Mouse (Mus musculus): Measurements from ENCODE around the gene Jam2. TPM values are rescaled to one million over a fixed set of nuclear protein-coding genes. Genes with fewer than 3 reads are reported as not detected.

Gene Jam2
- polyA plus RNA-seq (2015; fragmentation: Nextera tagmentation; extraction: Ambion mirVana) = 14.6 and 15.2 TPM in 2 replicates

- H3K9me3 ChIP-seq (ENCODE audit: control insufficient read depth, low read length) = no peaks in the 10 kb centered on the region
- peak within 1 kb of the TSS; percentile 57 for H3K27ac ChIP-seq (ENCODE audit: low read length)
- H3K36me3 ChIP-seq (ENCODE audit: control insufficient read depth, insufficient read depth, low read length) = no peaks in the 10 kb centered on the region
- under 1% methylated on average over 43 of the region's 43 CpGs for WGBS
- H3K27me3 ChIP-seq (ENCODE audit: control insufficient read depth, insufficient read depth, low read depth, low read length) = peaks cover 6% of the 10 kb centered on the region; the same call in 1 of the 2 replicates
- peak within 1 kb of the TSS; percentile 69 for H3K4me3 ChIP-seq (ENCODE audit: low read length)
- H3K9ac ChIP-seq (ENCODE audit: low read length) = peak within 1 kb of the TSS; percentile 73
- ATAC-seq (ENCODE audit: low read depth) = peak; percentile 90
- H3K4me2 ChIP-seq (ENCODE audit: low read depth, low read length) = peak within 1 kb of the TSS; percentile 94
- no peaks in the 10 kb centered on the region; the same call in 1 of the 2 replicates for H3K4me1 ChIP-seq (replicated peaks; ENCODE audit: control insufficient read depth, insufficient read depth, low read length)
These were observed at the start of gene Jam2 for GRCm38 (mm10) chr16:84774003-84774703. Gene Jam2 (plus strand): TSS chr16:84774123.

GRCm38 (mm10) chr16:84734806-84735165, 39.1 kb upstream of the Jam2 start:
- Histone ChIP-seq H3K4me1 (replicated peaks; ENCODE audit: control insufficient read depth, insufficient read depth, low read length) (peaks cover 6% of the 10 kb centered on the region), H3K4me3 (ENCODE audit: low read length) (peak overlapping the region; percentile 87), H3K9me3 (ENCODE audit: control insufficient read depth, low read length) (no peaks in the 10 kb centered on the region), H3K36me3 (ENCODE audit: control insufficient read depth, insufficient read depth, low read length) (peaks cover 14% of the 10 kb centered on the region; the same call in 1 of the 2 replicates), H3K9ac (ENCODE audit: low read length) (peak overlapping the region; percentile 92), H3K27ac (ENCODE audit: low read length) (no peak overlapping the region), H3K27me3 (ENCODE audit: control insufficient read depth, insufficient read depth, low read depth, low read length) (no peaks in the 10 kb centered on the region), H3K4me2 (ENCODE audit: low read depth, low read length) (peak overlapping the region; percentile 78)
- WGBS = 1% methylated on average over 15 of the region's 15 CpGs
- ATAC-seq (ENCODE audit: low read depth) = peak; percentile 19

- peak within 1 kb of the TSS; percentile 79 for H3K27ac ChIP-seq (ENCODE audit: low read length)
- no peaks in the 10 kb centered on the region for H3K9me3 ChIP-seq (ENCODE audit: control insufficient read depth, low read length)
- WGBS = under 1% methylated on average over 65 of the region's 66 CpGs
- H3K36me3 ChIP-seq (ENCODE audit: control insufficient read depth, insufficient read depth, low read length) = peaks cover 10% of the 10 kb centered on the region; the same call in 1 of the 2 replicates
- peak within 1 kb of the TSS; percentile 92 for H3K9ac ChIP-seq (ENCODE audit: low read length)
- H3K4me1 ChIP-seq (replicated peaks; ENCODE audit: control insufficient read depth, insufficient read depth, low read length) = peaks cover 6% of the 10 kb centered on the region
- H3K4me3 ChIP-seq (ENCODE audit: low read length) = peak within 1 kb of the TSS; percentile 87
- H3K27me3 ChIP-seq (ENCODE audit: control insufficient read depth, insufficient read depth, low read depth, low read length) = no peaks in the 10 kb centered on the region
- ATAC-seq (ENCODE audit: low read depth) = peak; percentile 100
- peak within 1 kb of the TSS; percentile 78 for H3K4me2 ChIP-seq (ENCODE audit: low read depth, low read length)
These were observed 38.5 kb upstream of the Jam2 start, which contains the start of gene Mrpl39 for GRCm38 (mm10) chr16:84735166-84736105. Gene Mrpl39 (minus strand): TSS chr16:84735742.

GRCm38 (mm10) chr16:84737358-84737757, 36.6 kb upstream of the Jam2 start:
- WGBS = 71% methylated on average over 3 of the region's 3 CpGs

GRCm38 (mm10) chr16:84744703-84745490, 29.0 kb upstream of the Jam2 start:
- no peaks in the 10 kb centered on the region for H3K9me3 ChIP-seq (ENCODE audit: control insufficient read depth, low read length)
- H3K4me1 ChIP-seq (replicated peaks; ENCODE audit: control insufficient read depth, insufficient read depth, low read length) = no peaks in the 10 kb centered on the region
- WGBS = 36% methylated on average over 10 of the region's 10 CpGs
- H3K27me3 ChIP-seq (ENCODE audit: control insufficient read depth, insufficient read depth, low read depth, low read length) = no peaks in the 10 kb centered on the region
- peak; percentile 34; the same call in 1 of the 2 replicates for ATAC-seq (ENCODE audit: low read depth)
- H3K4me3 ChIP-seq (ENCODE audit: low read length) = no peak overlapping the region
- no peak overlapping the region for H3K27ac ChIP-seq (ENCODE audit: low read length)
- H3K4me2 ChIP-seq (ENCODE audit: low read depth, low read length) = no peak overlapping the region
- H3K36me3 ChIP-seq (ENCODE audit: control insufficient read depth, insufficient read depth, low read length) = no peaks in the 10 kb centered on the region
- H3K9ac ChIP-seq (ENCODE audit: low read length) = no peak overlapping the region

More at GRCm38 (mm10) chr16:84737358-84737757, 36.6 kb upstream of the Jam2 start:
- ATAC-seq (ENCODE audit: low read depth) = no peak
- Histone ChIP-seq H3K9me3 (ENCODE audit: control insufficient read depth, low read length) (no peaks in the 10 kb centered on the region), H3K27ac (ENCODE audit: low read length) (no peak overlapping the region), H3K4me1 (replicated peaks; ENCODE audit: control insufficient read depth, insufficient read depth, low read length) (peaks cover 6% of the 10 kb centered on the region), H3K27me3 (ENCODE audit: control insufficient read depth, insufficient read depth, low read depth, low read length) (no peaks in the 10 kb centered on the region), H3K4me2 (ENCODE audit: low read depth, low read length) (no peak overlapping the region), H3K36me3 (ENCODE audit: control insufficient read depth, insufficient read depth, low read length) (no peaks in the 10 kb centered on the region), H3K4me3 (ENCODE audit: low read length) (no peak overlapping the region), H3K9ac (ENCODE audit: low read length) (no peak overlapping the region)

GRCm38 (mm10) chr16:84745721-84746306, 28.1 kb upstream of the Jam2 start:
- no peaks in the 10 kb centered on the region for H3K4me1 ChIP-seq (replicated peaks; ENCODE audit: control insufficient read depth, insufficient read depth, low read length)
- no peak overlapping the region for H3K4me2 ChIP-seq (ENCODE audit: low read depth, low read length)
- no peak for ATAC-seq (ENCODE audit: low read depth)
- H3K4me3 ChIP-seq (ENCODE audit: low read length) = no peak overlapping the region
- H3K36me3 ChIP-seq (ENCODE audit: control insufficient read depth, insufficient read depth, low read length) = no peaks in the 10 kb centered on the region
- no peak overlapping the region for H3K9ac ChIP-seq (ENCODE audit: low read length)
- H3K27ac ChIP-seq (ENCODE audit: low read length) = no peak overlapping the region
- WGBS = 68% methylated on average over 6 of the region's 6 CpGs
- no peaks in the 10 kb centered on the region for H3K27me3 ChIP-seq (ENCODE audit: control insufficient read depth, insufficient read depth, low read depth, low read length)
- no peaks in the 10 kb centered on the region for H3K9me3 ChIP-seq (ENCODE audit: control insufficient read depth, low read length)

GRCm38 (mm10) chr16:84767956-84768355, 6.0 kb upstream of the Jam2 start:
- no peak overlapping the region for H3K4me2 ChIP-seq (ENCODE audit: low read depth, low read length)
- no peak overlapping the region for H3K4me3 ChIP-seq (ENCODE audit: low read length)
- H3K9ac ChIP-seq (ENCODE audit: low read length) = no peak overlapping the region
- no peaks in the 10 kb centered on the region for H3K4me1 ChIP-seq (replicated peaks; ENCODE audit: control insufficient read depth, insufficient read depth, low read length)
- ATAC-seq (ENCODE audit: low read depth) = no peak
- no peaks in the 10 kb centered on the region for H3K9me3 ChIP-seq (ENCODE audit: control insufficient read depth, low read length)
- H3K27ac ChIP-seq (ENCODE audit: low read length) = no peak overlapping the region
- 80% methylated on average over 8 of the region's 8 CpGs for WGBS
- H3K36me3 ChIP-seq (ENCODE audit: control insufficient read depth, insufficient read depth, low read length) = no peaks in the 10 kb centered on the region
- no peaks in the 10 kb centered on the region; the same call in 1 of the 2 replicates for H3K27me3 ChIP-seq (ENCODE audit: control insufficient read depth, insufficient read depth, low read depth, low read length)

- H3K4me1 ChIP-seq (replicated peaks; ENCODE audit: control insufficient read depth, insufficient read depth, low read length) = no peaks in the 10 kb centered on the region; the same call in 1 of the 2 replicates
- peaks cover 3% of the 10 kb centered on the region; the same call in 1 of the 2 replicates for H3K27me3 ChIP-seq (ENCODE audit: control insufficient read depth, insufficient read depth, low read depth, low read length)
- H3K36me3 ChIP-seq (ENCODE audit: control insufficient read depth, insufficient read depth, low read length) = no peaks in the 10 kb centered on the region
- 67% methylated on average over 4 of the region's 4 CpGs for WGBS
- ATAC-seq (ENCODE audit: low read depth) = no peak
- no peak overlapping the region for H3K4me3 ChIP-seq (ENCODE audit: low read length)
- H3K9ac ChIP-seq (ENCODE audit: low read length) = no peak overlapping the region
- H3K4me2 ChIP-seq (ENCODE audit: low read depth, low read length) = no peak overlapping the region
- H3K27ac ChIP-seq (ENCODE audit: low read length) = no peak overlapping the region
- no peaks in the 10 kb centered on the region for H3K9me3 ChIP-seq (ENCODE audit: control insufficient read depth, low read length)
These were observed 4.7 kb upstream of the Jam2 start for GRCm38 (mm10) chr16:84769182-84769581.
